Mouse (Mus musculus) testis, adult 2 months (tissue): Measurements from ENCODE around the gene Noa1.

Source experiments
- CTCF ChIP-seq: fragments of 200-500 bp; IDR thresholded peaks from 2 replicates; pipeline ENCODE4 v1.5.1; 2012; ENCODE audit warnings: low read depth, mild to moderate bottlenecking, inconsistent platforms, low read length, moderate library complexity; ENCODE audit not compliant: control insufficient read depth, insufficient read depth, insufficient replicate concordance
- POLR2A ChIP-seq: fragments of 200-500 bp; IDR thresholded peaks from 2 replicates; pipeline ENCODE4 v1.6.1; 2012; ENCODE audit warnings: low read depth, mild to moderate bottlenecking, inconsistent platforms, low read length, moderate library complexity; ENCODE audit not compliant: control insufficient read depth

GRCm38 (mm10) chr5:77245787-77246671 is 63.9 kb downstream of the Noa1 start:
- TF ChIP-seq CTCF (no peak), POLR2A (no peak)
